Mouse (Mus musculus): Measurements from ENCODE around the gene Pkig. TPM values are rescaled to one million over a fixed set of nuclear protein-coding genes. Genes with fewer than 3 reads are reported as not detected.
A peak's percentile ranks its signal among the peaks of the same experiment; 100 is the strongest.

Gene Pkig
- total RNA-seq, 2 experiments from 2014 or later, result 135 to 144 TPM

DNA sequence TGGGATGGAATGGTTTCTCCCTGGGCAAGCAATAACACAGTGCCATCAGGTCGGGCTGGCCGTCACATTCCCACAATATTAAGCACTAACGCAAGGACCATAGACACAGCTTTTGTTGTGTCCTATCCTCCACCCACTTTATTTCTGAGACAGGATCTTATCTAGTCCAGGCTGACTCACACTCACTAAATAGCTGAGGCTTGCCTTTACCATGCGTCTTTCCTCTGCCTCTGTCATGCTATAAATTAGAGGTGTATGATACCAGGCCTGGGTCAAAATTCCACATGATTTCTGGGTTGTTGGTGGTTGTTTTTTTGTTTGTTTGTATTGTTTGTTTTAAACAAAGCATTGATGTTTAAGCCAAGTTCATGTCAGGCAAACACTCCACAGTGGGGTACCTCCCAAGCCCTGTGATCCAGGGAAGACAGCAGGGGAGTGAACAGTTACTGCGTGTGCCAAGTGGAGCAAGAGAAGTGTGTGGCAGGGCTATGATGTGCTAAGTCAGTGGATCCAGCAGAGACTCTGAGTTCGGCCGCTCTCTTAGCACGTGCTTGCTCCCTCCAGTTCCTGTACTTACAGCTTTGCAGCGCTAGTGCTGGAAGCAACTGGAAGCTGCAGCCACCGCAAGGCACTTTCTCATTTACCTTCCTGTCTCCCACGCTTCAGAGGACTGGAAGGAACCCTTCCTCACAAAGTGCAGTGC, 41.0 kb downstream of the Pkig start:
- intact Hi-C loops (cut with DNase I), result no loop called here
- no peak for DNase-seq (ENCODE audit: low spot score in 2 of 2)

DNA sequence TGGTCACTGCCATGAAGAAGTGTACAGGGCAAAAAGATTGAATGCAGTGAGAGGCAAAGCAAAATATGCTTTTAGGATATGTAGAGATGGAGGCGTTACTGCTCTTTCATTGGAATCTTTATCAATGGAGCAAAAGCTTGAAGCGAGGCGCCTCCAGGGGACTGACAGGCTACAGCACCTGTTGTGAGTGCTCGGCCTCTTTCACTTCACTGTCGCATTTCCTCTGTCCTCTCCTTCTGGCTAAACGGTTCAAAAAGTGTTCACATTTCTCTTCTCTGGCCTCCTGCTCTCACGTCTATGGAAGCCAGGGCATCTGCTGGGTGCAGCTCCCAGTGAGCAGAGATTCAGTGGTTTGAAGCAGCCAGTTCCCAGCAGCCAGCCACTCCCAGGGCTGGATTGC, 44.2 kb downstream of the Pkig start:
- DNase-seq (ENCODE audit: low spot score in 2 of 2), result no peak
- intact Hi-C loops (cut with DNase I), result no loop called here

DNA sequence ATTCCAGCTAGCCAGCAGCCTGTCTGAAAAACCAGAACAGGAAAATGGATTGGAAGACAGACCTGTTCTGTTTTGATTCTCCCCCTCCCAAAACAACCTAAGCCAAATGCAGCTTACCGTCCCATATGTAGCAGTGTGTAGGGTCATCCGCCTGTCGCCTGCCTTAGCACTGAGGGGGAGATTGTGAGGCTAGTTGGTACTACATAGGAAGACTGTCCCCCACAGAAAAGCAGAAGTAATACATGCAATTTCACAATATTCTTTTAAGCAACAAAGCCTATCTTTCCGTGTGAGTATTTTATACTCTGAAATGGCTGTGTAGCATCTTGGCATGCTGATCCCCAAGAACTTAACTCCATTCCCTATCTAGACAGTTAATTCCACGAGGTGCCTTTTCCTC, 44.7 kb downstream of the Pkig start:
- intact Hi-C loops (cut with DNase I), result loop anchor here (1.0 kb wide), 2 partner anchors 28 to 42 kb away; no protein-coding TSS in a partner anchor

DNA sequence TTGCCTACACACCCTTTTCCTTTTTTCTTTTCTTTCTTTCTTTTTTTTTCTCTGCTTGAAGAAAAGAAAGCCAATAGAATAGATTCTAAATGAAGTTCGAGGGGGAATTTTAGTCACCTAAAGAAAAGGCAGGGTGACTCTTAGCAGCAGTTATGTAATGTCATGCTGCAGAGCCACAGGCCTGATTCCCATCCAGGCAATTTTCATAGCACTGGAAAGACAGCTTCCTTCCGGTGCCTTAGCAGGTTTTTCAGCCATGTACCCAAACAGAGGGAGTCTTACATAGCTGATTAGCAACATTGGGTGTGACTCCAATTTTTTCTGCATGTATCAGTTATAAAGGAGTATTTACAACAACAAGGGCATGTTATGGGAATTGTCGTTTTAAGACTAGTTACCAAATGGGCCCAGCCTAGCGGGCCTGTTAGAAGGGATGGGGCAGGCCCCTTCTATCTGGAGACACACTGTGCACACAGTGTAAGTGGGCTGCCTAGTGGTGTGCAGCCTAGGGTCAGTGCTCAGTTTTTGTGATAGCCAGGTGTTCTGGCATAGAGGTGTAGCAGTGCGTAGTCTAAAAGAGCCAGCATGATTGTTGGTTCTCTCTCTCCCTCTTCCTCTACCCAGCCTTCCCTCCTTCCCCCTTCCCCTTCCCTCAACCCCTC, 45.5 kb downstream of the Pkig start:
- DNase-seq (ENCODE audit: low spot score in 2 of 2), result peak; percentile 51 to 54
- intact Hi-C loops (cut with DNase I), result loop anchor here (1.0 kb wide), 2 partner anchors 28 to 42 kb away; no protein-coding TSS in a partner anchor

More for the DNA sequence above, 44.7 kb downstream of the Pkig start:
- no peak for DNase-seq (ENCODE audit: low spot score in 2 of 2)

DNA sequence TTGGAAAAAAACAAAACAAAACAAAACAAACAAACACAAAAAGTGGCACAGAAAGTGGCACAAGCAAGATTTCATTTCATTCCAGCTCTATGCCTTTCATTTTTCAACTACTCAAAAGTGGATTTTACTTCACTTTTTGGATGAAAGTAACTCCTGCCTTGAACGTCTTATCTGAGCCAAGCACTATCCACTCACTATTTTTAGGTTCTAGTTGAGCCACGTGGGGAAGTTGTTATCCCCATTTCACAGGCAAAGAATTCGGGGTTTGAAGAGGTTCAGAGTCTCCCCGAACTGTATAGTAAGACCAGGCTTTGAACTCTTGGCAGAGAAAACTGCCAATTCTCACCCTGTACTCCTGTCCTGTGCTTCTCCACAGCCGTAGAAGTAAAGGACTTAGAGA, 50.1 kb downstream of the Pkig start:
- intact Hi-C loops (cut with DNase I), result no loop called here

DNA sequence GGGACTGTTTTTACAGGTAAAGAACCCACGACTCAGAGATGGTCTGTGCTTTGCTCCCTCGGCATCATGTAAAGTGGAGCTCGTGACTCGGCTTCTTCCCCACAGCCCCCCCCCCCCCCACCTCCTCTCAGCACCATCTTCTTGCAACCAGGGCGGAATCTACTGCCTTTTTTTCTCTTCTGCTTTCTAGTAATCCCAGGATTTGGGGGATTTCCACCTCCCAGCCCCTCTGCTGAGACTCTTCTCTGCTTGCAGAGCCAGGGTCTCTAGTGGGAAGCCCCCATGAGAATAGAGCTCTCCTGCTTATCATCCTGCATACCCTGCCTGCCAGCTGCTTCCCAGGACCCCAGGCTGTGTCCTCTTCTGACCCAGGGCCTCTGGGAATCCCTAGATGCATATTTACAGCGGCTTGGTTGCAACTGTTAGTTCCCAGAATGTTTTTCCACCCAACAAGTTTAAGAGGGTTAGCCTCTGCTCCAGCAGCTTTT, 50.6 kb downstream of the Pkig start:
- no peak for DNase-seq (ENCODE audit: low spot score in 2 of 2)
- intact Hi-C loops (cut with DNase I), result no loop called here

More for the DNA sequence above, 50.1 kb downstream of the Pkig start:
- DNase-seq (ENCODE audit: low spot score in 2 of 2), result no peak

DNA sequence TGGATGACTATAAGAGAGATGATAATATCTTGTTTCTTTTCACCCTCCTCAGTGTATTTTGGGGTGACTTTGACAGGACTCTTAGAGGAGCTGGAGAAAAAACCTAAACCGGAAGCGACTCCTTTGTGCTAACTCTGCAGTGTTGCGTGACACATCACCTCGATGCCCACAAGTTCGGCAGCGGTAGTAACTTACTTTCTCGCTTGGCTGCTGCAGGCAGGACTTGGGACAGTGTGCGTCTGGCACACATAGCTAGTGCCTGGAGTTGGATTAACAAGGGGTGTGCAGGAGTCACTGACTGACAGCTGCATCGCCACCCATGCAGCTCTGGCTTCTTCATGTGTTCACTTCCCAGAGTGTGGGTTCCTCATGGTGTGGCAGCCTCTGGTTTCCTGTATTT, 51.8 kb downstream of the Pkig start:
- intact Hi-C loops (cut with DNase I), result no loop called here

DNA sequence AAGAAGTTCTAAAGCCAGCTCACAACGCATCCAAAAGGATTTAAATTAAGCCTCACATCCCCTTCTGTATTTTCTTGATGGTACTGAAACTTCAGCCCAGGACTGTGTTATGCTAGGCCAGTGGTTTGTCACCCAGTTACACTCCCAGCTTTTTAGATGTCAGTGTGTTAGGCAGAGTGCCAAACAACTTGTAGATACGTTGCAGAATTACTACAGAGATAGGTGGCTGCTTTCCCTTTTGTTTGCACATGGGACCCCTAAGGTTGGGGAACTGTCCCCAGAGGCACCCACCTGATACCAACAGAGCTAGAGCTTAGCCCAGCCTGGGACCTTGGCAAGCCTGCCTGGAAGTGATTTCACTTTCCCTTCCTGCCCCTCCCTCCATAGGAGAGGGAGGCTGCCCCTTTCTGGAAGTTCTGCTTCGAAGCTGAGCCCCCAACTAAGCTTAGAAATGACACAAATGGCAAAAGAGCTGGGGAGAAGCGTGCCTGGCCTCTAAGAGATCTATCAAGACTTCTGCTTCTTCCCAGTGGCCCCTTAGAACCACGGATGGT, 52.5 kb downstream of the Pkig start:
- intact Hi-C loops (cut with DNase I), result no loop called here
- no peak for DNase-seq (ENCODE audit: low spot score in 2 of 2)

More for the DNA sequence above, 51.8 kb downstream of the Pkig start:
- no peak for DNase-seq (ENCODE audit: low spot score in 2 of 2)

DNA sequence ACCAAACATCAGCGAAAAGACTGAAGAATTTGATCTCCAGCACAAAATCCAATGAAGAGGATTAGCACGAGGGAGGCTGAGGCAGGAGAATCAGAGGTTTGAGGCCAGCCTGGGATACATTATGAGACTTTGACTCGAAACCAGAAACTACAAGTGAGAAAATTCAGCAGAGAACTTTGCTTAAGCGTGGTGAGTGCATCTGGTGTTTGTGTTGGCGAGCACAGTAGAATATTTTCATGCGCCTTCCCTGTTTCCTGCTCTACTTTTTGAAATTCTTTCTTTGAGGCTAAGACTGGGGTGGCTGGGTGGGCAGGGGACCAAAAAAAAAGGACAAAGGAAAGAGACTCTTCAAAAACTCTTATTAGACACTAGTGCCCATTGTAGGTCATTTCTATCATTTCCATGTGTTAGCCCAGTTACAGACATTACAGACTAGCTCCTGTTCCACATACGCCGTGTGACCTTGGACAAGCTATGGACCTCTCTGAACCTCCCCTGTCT, 53.2 kb downstream of the Pkig start:
- intact Hi-C loops (cut with DNase I), result no loop called here
- DNase-seq (ENCODE audit: low spot score in 2 of 2), result peak in 1 of 2 experiments; percentile 35

DNA sequence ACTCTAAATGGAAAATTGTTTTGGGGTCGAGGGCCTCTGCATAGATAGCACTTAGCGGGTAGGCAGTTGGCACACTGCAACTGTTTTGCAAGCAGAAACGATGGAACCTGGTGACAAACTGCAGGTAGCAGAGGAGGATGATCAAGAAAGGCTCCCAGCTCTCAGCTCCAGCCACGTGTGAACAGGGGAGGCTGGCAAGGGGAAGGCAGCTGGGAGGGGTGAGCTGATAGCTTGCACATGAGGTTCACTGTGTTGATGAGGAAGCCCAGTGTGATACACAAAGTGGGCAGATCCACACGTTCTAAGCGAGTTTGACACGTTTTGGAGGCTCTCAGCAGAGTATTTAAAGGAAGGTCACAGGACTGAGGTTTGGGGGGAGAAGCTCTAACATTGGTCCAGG, 54.3 kb downstream of the Pkig start:
- intact Hi-C loops (cut with DNase I), result no loop called here
- DNase-seq (ENCODE audit: low spot score in 2 of 2), result no peak

DNA sequence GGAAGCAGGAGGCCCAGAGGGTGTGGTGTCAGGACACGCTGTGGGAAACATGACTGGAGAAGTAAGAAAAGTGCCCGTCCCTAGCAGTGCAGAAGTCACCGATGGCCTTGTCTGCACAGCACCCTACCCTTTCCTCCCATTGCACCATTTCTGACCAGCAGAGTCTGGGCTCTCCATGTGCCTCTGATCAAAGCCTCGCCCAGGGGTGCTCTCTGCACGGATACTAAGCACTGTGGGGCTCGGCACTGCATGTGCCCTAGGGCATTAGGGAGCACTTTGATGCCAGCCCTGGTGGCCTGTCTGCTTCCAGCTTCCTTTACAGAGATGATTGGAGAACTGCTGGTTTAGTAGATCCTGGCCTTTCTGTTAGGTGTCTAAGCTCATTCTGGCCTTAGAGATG, 54.7 kb downstream of the Pkig start:
- intact Hi-C loops (cut with DNase I), result no loop called here
- no peak for DNase-seq (ENCODE audit: low spot score in 2 of 2)

DNA sequence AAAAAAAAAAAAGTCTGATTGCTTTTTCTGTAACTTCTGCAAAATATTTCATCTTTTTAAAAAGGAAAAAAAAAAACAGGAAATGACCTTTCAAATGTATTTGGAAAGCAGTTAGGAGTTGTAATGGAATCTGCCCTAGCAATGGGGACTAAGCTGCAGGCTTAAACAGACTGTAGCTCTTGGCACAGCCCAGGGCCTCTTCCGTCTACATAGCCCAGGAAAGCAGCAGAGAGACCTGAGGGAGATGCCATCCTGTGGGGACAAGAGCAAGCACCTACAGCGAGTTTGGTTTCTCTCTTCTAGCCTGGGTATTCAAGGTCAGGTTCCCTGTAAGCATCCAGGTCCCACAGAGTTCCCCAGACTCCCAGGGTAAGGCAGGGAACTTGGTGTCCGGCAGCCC, 55.2 kb downstream of the Pkig start:
- DNase-seq (ENCODE audit: low spot score in 2 of 2), result no peak
- intact Hi-C loops (cut with DNase I), result no loop called here

DNA sequence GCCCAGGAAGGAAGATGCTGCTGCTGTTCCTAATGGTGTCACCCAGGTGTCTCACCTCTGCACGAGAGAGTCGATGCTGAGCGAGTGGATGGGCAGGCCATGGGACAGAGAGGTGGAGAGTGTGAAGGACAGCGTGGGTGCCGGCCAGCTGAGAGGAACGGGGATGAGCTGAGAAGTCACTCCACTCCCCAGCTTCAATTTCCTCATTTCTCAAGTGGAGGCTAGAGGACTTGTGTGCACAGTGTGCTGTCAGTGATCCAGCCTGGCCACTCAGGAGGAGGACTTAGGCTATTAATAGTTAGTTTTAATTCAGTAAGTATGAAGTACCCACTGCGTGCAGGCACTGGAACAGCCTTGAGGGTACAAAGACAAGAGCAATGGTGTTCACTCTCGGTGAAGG, 58.3 kb downstream of the Pkig start:
- DNase-seq (ENCODE audit: low spot score in 2 of 2), result no peak
- intact Hi-C loops (cut with DNase I), result no loop called here

DNA sequence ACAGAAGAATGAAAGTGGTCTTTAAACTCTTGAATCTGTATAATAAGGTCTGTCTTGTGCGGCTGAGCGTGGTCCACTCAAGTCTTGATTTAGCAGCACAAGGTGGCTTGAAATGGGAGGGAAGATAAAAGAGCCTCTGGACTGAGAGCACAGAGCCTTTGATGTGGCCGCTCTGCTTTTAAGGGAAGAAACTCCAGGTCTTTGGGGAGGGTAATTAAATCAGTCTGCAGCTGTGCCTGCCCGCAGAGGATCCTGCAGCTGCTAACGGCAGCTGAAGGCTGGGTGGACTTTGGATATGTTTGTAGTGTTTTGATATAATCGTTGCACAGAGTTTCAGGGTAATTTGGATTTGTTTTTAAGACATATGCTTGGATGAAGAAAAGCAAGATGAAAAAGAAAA, 58.7 kb downstream of the Pkig start:
- intact Hi-C loops (cut with DNase I), result no loop called here
- no peak for DNase-seq (ENCODE audit: low spot score in 2 of 2)

DNA sequence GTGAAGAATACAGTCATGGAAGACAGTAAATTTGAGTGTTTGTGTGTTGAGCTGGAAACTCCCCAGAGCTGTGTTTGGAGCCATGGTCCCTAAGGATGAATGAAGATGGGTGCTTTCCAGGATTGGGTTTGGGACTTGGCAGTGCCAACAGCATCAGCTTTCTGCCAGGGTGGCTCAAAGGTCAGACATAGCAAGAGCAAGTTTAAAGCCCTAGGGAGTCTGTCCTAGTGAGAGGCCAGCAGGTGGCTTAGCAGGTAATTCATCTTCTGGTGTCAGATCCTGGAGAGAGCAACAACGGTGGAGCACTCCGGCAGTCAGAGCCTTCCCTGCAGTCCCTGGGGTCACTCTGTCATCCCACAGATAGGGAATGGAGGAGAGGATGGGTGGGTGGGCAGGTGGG, 60.3 kb downstream of the Pkig start:
- intact Hi-C loops (cut with DNase I), result loop anchor here (2.0 kb wide), 1 partner anchor 60 kb away; the partner anchor contains the start of gene Pkig
- DNase-seq (ENCODE audit: low spot score in 2 of 2), result no peak

DNA sequence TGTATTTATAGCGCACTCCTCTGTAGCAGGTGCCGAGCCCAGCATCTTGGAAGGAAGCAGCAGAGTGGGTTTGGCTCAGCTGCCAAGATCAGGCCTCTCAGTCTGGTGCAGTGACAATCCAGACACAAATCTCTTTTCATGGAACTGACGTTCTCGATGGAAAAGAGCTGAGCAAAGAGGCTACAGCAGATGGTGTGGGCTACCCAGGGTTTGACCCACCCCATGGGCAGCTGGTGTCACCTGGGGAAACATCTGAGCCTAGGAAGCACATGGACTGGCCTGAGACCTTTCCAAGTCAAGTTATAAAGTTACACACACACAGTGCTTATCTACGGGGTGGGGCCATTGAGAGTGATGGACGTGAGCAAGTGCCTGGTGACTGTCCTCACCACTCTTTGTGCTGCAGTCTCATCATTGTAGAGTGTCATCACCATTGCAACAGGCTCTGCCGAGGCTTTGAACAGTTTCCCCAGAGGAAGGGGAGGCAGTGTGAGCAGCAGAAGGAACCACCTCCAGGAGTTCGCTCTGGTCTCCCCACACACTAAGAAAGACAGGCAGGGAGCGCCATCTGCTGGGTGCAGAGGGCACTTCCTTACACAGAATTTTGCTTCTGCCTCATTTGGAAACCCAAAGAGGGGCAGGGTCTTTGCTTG, 60.9 kb downstream of the Pkig start:
- intact Hi-C loops (cut with DNase I), result loop anchor here (1.0 to 2.0 kb wide), 3 partner anchors 60 to 117 kb away; partner anchors contain the start of genes Pkig, Serinc3 and Ttpal
- peak; percentile 81 for DNase-seq (ENCODE audit: low spot score in 2 of 2)

DNA sequence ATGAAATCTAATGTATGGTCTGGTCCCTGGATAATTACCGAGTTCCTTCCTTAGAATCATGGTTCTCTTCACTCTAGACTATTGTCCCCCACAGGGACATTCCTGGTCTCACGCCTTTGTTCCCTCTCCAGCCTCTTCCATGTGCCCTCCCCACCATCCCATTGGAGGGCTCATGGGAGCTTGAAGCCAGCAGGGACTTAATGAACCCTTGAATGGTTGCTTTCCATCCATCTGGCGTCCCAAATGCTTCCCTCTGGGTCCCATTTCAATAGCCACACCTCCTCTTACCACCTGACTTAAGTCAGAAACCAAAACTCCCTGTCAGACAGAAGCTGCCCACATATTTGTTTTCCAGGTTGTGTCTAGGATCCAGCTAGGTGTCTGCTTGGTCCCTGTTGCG, 61.4 kb downstream of the Pkig start:
- no peak for DNase-seq (ENCODE audit: low spot score in 2 of 2)
- intact Hi-C loops (cut with DNase I), result loop anchor here (1.0 to 10.0 kb wide), 4 partner anchors 61 to 185 kb away; partner anchors contain the start of genes Pkig, Serinc3 and Ttpal

DNA sequence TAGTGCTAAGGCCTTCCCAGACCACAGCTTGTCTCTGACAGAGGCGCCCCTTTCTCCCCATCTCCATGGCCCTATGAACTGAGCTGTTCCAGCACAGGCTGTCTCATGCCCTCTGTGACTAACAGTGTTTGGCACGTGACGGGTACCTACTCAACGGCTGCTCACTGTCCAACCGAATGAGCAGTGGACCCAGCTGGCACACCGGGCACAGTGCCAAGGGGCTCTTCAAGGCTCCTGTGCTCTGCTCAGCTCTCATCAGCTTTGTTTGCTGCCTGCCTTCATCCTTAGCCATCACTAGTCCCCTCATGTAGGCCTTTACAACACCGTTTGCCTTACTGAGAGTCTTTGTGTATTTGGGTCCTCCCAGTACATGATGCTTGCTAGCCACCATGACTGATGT, 64.4 kb downstream of the Pkig start:
- intact Hi-C loops (cut with DNase I), result loop anchor here (10.0 kb wide), 1 partner anchor 188 kb away; no protein-coding TSS in a partner anchor
- DNase-seq (ENCODE audit: low spot score in 2 of 2), result peak; percentile 57

DNA sequence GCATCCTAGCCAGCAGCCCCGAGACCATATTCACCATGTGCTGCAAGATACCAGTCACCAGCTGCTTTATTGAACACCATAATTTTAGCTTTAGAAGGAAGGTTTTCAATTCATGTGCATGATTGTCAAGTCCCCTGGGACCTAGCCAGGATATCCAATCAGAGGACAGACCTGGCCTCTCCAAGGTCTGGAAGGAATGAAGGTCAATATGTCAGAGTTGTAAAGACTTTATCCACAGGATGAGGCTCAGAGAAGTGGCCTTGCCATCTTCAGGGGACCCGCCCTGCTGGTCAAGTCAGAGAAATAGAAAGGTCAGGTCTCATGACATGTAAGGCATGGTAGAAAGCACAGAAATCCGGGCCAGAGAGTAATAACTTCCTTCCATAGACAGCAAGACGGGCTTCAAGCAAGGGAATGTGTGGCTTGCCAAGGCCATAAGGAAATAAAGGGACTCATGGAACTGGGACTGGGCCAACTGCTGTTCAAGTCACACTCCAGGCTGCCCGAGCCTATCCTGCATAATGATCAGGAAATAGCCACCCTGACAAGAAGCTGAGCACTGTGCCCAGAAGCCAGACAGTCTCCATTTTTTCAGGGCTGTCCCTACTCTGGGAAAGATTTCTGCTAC, 68.7 kb downstream of the Pkig start:
- no peak for DNase-seq (ENCODE audit: low spot score in 2 of 2)
- intact Hi-C loops (cut with DNase I), result loop anchor here (10.0 kb wide), 1 partner anchor 192 kb away; no protein-coding TSS in a partner anchor

Measured in left cerebral cortex, postnatal 36 days (tissue).